Mouse (Mus musculus) forebrain, embryonic 11.5 days (tissue): ENCODE results near the gene Lnpk. TPM values are rescaled to one million over a fixed set of nuclear protein-coding genes. Genes with fewer than 3 reads are reported as not detected.

Experiments used
- ATAC-seq: fragments of 200-750 bp; cut with Nextera tagmentation; replicated peaks from 2 replicates; pipeline ENCODE4 v1.8.0; 2017; ENCODE audit warnings: moderate TSS enrichment; ENCODE audit not compliant: low FRiP score
- DNase-seq: peaks from one replicate; pipeline ENCODE4 v3.0.0-alpha.2; 2017; ENCODE audit warnings: low spot score
- H3K27ac ChIP-seq: fragments of 300-500 bp; sonication (generic); 2 replicates; pipeline ENCODE4 v1.5.1; 2014; ENCODE audit warnings: low read depth, low read length
- H3K27me3 ChIP-seq: fragments of 300-500 bp; sonication (generic); 2 replicates; pipeline ENCODE4 v1.6.1; 2014; ENCODE audit warnings: mild to moderate bottlenecking, low read length, mixed read lengths; ENCODE audit not compliant: control insufficient read depth, insufficient read depth
- H3K36me3 ChIP-seq: fragments of 300-500 bp; sonication (generic); 2 replicates; pipeline ENCODE4 v1.6.1; 2014; ENCODE audit warnings: mild to moderate bottlenecking, low read length, moderate library complexity, mixed read lengths; ENCODE audit not compliant: control insufficient read depth, insufficient read depth
- H3K4me1 ChIP-seq: fragments of 300-500 bp; sonication (generic); replicated peaks from 2 replicates; pipeline ENCODE4 v1.6.1; 2014; ENCODE audit warnings: low read length, mixed read lengths; ENCODE audit not compliant: control insufficient read depth, insufficient read depth
- H3K4me2 ChIP-seq: fragments of 300-500 bp; sonication (generic); 2 replicates; pipeline ENCODE4 v1.6.1; 2014; ENCODE audit warnings: low read depth, mild to moderate bottlenecking, low read length, moderate library complexity, mixed read lengths; ENCODE audit not compliant: severe bottlenecking
- H3K4me3 ChIP-seq: fragments of 300-500 bp; sonication (generic); 2 replicates; pipeline ENCODE4 v1.5.1; 2014; ENCODE audit warnings: low read depth, low read length
- H3K9ac ChIP-seq: fragments of 300-500 bp; sonication (generic); 2 replicates; pipeline ENCODE4 v1.6.1; 2014; ENCODE audit warnings: low read length
- H3K9me3 ChIP-seq: fragments of 300-500 bp; sonication (generic); 2 replicates; pipeline ENCODE4 v1.6.1; 2016; ENCODE audit warnings: low read length, mixed read lengths; ENCODE audit not compliant: control insufficient read depth
- WGBS: fragments of 180-500 bp; shearing (Covaris S2); extraction: QIAGEN DNeasy Blood & Tissue Kit; methylation state at CpG from one replicate; pipeline ENCODE4 v1.1.7; 2014; 5-methylcytosine and 5-hydroxymethylcytosine counted together
- polyA plus RNA-seq: library from polyadenylated mRNA; unstranded; fragments of >200 nt; fragmentation: Nextera tagmentation; extraction: Ambion mirVana; gene quantifications from 2 replicates; pipeline ENCODE4 v1.2.1, GENCODE M21; 2014

Gene Lnpk
- polyA plus RNA-seq, result 46.1 and 46.3 TPM in 2 replicates

DNA sequence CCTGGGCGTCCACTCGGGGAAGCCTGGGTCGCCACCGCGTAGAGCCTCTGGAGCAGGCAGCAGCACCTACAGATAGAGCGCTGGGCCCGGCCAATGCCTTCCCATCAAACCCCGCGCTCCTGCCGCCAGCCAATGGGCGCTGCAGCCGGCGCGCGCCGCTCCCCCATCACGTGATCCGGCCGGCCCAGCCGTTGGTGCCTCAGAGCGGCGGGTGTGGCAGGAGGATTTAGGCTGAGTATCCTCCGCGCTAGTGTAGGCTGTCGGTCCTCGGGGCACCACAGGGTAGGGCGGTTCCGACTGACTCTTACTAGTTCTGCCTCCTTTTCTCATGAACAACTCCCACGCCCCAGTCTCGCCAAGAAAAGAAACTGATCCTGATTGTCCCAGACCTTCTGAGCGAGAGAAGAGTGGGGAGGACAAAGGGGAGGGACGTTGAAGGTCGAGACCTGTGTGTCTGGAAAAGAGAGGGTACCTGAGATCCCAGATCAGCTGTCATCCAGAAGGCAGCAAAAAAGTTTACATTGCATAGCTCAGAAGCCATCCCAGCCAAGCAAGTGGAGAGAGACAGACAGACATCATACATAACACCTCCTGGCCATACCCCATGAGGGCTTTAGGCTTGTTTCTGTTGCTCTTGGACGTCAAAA lies at the start of gene Lnpk:
TSS of gene Lnpk (minus strand) at position 593 of the 647 bp plus-strand sequence.
- Histone ChIP-seq H3K4me2 (peak within 1 kb of the TSS; percentile 94), H3K4me1 (0 out of 2 replicates have a peak, but pooled peaks cover 4% of the 10 kb centered on the region), H3K36me3 (no peaks in the 10 kb centered on the region), H3K9ac (peak within 1 kb of the TSS; percentile 93), H3K27ac (peak within 1 kb of the TSS; percentile 51; the same call in 1 of the 2 replicates), H3K4me3 (peak within 1 kb of the TSS; percentile 93), H3K9me3 (no peaks in the 10 kb centered on the region), H3K27me3 (no peaks in the 10 kb centered on the region)
- peak; percentile 96 for DNase-seq
- WGBS, result under 1% methylated on average over 34 of the region's 34 CpGs
- ATAC-seq, result peak; percentile 100

- WGBS, result 90% methylated on average over 10 of the region's 10 CpGs
- no peak for DNase-seq
Measured at GRCm38 (mm10) chr2:74620368-74620767, 41.1 kb upstream of the Lnpk start.

DNA sequence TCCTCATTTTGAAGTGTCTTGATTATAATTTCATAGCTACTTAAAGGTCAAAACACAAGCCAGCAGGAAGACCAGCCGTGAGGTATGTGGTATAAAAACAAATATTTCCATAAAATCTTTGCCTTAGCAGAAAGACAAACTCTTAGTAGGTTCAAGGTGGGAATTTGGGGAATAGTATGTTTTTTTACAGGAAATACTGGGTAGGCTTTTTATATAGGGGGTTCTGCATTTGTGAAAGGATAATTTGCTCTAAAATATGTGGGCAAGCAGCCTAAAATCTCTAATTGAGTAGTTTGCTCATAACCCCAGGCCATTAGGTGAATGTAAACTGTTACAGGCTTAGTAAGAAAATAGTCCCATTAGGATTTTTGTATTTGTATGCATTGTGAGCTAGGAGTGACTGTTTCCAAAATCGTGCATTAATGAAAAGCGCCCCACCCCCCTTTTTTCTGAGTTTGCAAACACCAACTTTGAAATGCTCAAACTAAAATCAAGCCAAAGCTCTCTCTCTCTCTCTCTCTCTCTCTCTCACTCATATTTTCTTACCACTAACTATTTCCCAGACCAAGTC lies 40.5 kb upstream of the Lnpk start:
- WGBS, result 87% methylated on average over 3 of the region's 3 CpGs
- ATAC-seq, result no peak
- H3K9ac ChIP-seq, result no peak overlapping the region
- no peaks in the 10 kb centered on the region for H3K9me3 ChIP-seq
- H3K36me3 ChIP-seq, result no peaks in the 10 kb centered on the region
- DNase-seq, result no peak
- no peak overlapping the region for H3K27ac ChIP-seq
- no peak overlapping the region for H3K4me3 ChIP-seq
- no peaks in the 10 kb centered on the region for H3K4me1 ChIP-seq
- no peak overlapping the region for H3K4me2 ChIP-seq
- no peaks in the 10 kb centered on the region for H3K27me3 ChIP-seq

More at GRCm38 (mm10) chr2:74620368-74620767, 41.1 kb upstream of the Lnpk start:
- Histone ChIP-seq H3K4me1 (no peaks in the 10 kb centered on the region), H3K36me3 (no peaks in the 10 kb centered on the region), H3K4me3 (no peak overlapping the region), H3K9me3 (no peaks in the 10 kb centered on the region), H3K27ac (no peak overlapping the region), H3K27me3 (no peaks in the 10 kb centered on the region), H3K9ac (no peak overlapping the region), H3K4me2 (no peak overlapping the region)
- ATAC-seq, result no peak

DNA sequence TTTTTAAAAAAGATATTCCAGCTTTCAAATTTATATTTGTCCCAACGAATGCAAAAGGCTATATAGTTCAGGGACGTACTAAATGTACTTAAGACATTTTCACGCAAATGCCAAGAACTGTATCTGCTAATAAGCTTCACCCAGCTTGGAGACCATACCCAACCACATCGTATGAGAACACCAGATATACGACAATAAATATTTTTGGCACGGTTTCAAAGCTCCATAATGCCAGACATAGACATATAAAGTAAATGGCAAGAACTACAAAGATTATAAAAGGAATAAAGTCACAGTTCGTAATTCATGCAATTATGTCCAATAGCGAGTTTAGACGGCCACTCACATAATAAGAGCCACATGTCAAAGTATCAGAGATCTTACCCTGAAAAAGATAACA lies 38.5 kb upstream of the Lnpk start:
- ATAC-seq (no peak), DNase-seq (no peak)
- H3K9me3 ChIP-seq, result no peaks in the 10 kb centered on the region
- no peaks in the 10 kb centered on the region for H3K4me1 ChIP-seq
- WGBS, result 86% methylated on average over 9 of the region's 9 CpGs
- H3K27ac ChIP-seq, result no peak overlapping the region
- no peak overlapping the region for H3K4me3 ChIP-seq
- no peaks in the 10 kb centered on the region for H3K27me3 ChIP-seq
- no peak overlapping the region for H3K4me2 ChIP-seq
- H3K36me3 ChIP-seq, result no peaks in the 10 kb centered on the region
- H3K9ac ChIP-seq, result no peak overlapping the region

DNA sequence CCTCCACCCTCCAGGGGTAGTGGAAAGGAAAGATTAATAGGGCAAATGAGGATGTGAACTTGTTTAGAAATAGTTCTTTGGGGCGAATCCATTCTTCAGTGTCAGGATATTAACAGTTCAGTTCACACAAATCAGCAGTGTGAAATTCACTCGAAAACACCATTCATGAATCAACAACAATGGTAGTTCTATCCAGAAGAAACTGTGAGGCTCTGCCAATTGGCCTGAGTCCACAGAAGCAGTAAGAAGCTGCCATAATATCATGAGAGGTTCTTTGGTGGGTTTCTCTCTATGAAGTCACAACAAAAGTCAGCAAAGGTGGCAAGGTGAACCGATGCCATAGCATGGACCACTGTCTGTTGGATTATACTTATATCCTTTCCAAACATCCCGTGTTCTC lies 32.2 kb upstream of the Lnpk start:
- 84% methylated on average over 4 of the region's 4 CpGs for WGBS
- Histone ChIP-seq H3K36me3 (no peaks in the 10 kb centered on the region), H3K4me3 (no peak overlapping the region)

DNA sequence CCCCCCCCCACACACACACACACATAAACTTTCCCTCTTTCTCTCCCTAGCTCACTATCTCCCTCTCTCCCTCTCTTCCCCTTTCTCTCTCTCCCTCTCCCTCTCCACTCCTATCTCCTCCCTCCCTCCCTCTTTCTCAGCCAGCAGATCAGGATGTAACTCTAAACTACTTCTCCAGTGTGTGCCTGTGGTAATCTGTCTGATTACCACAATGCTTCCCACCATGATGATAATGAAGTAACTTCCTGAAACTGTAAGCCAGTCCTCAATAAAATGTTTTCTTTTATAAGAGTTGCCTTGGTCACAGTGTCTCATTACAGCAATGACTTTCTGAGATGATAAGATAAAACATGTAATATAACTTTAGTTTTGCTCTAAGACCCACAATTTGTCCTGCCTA lies 30.1 kb upstream of the Lnpk start:
- no peaks in the 10 kb centered on the region for H3K4me1 ChIP-seq
- no peaks in the 10 kb centered on the region for H3K36me3 ChIP-seq
- H3K27me3 ChIP-seq, result no peaks in the 10 kb centered on the region
- H3K4me3 ChIP-seq, result no peak overlapping the region
- no peak overlapping the region for H3K27ac ChIP-seq
- no peak overlapping the region for H3K4me2 ChIP-seq
- DNase-seq (no peak), ATAC-seq (no peak)
- H3K9ac ChIP-seq, result no peak overlapping the region
- no peaks in the 10 kb centered on the region for H3K9me3 ChIP-seq

More for the DNA sequence above, 32.2 kb upstream of the Lnpk start:
- H3K27me3 ChIP-seq, result no peaks in the 10 kb centered on the region
- no peak overlapping the region for H3K27ac ChIP-seq
- ATAC-seq (no peak), DNase-seq (no peak)
- H3K4me2 ChIP-seq, result no peak overlapping the region
- H3K9me3 ChIP-seq, result no peaks in the 10 kb centered on the region
- no peaks in the 10 kb centered on the region for H3K4me1 ChIP-seq
- H3K9ac ChIP-seq, result no peak overlapping the region

DNA sequence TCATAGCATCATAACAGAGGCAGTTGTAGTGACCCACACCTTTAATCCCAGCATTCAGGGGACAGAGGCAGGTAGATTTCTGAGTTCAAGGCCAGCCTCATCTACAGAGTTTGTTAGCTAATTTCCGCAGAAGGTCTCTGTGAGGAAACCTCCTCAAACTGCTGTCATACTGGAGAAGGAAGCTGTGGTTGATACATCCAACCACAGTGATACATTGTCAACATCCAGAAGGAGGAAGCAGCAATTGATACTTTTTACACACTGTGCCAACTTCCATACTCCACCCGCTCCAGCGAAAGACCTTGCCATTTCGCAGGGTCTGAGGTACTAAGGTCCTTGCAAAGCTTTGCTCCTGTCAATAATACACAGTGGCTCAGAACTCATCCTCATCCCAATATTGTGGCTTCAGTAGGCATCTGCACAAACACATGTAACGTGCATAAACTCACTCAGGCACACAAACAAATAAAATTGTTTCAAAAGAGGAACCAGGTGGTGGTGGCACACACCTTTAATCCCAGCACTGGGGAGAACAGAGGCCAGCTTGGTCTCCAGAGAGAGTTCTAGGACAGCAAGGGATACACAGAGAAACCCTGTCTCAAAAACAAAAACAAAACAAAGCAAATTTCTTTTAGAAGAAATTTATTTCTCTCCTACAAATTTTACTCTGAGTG lies 27.0 kb upstream of the Lnpk start:
- no peaks in the 10 kb centered on the region for H3K4me1 ChIP-seq
- no peaks in the 10 kb centered on the region for H3K36me3 ChIP-seq
- no peak overlapping the region for H3K4me2 ChIP-seq
- no peak overlapping the region for H3K9ac ChIP-seq
- DNase-seq (no peak), ATAC-seq (no peak)
- no peak overlapping the region for H3K4me3 ChIP-seq
- H3K27ac ChIP-seq, result no peak overlapping the region
- no peaks in the 10 kb centered on the region for H3K9me3 ChIP-seq
- no peaks in the 10 kb centered on the region for H3K27me3 ChIP-seq
- 83% methylated on average over 5 of the region's 5 CpGs for WGBS

DNA sequence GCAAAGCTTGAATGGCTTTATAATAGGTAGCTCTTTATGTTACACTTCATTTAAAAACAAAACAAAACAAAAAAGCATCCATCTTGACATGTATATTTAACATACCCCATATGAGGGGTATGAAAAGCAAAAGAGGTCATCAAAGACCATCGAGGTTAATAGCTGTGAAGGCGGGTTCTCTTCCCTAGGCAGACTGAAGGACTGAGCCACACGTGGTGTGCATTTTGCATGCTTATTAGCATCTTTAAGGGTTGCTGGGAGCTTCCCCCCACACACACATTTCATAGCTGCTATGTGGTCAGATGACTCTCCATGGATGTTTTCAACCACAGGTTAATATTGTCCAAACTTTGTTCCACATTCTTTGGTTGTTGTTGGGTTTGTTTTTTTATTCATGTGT lies 24.8 kb upstream of the Lnpk start:
- Histone ChIP-seq H3K4me2 (no peak overlapping the region), H3K27me3 (no peaks in the 10 kb centered on the region), H3K27ac (no peak overlapping the region), H3K36me3 (no peaks in the 10 kb centered on the region), H3K9me3 (no peaks in the 10 kb centered on the region), H3K4me3 (no peak overlapping the region), H3K9ac (no peak overlapping the region), H3K4me1 (no peaks in the 10 kb centered on the region)
- no peak for ATAC-seq
- no peak for DNase-seq
- 57% methylated on average over 3 of the region's 3 CpGs for WGBS
